Mouse (Mus musculus): Measurements from ENCODE around the gene Mtmr3. TPM values are rescaled to one million over a fixed set of nuclear protein-coding genes. Genes with fewer than 3 reads are reported as not detected.
A peak's percentile ranks its signal among the peaks of the same experiment; 100 is the strongest.

Gene Mtmr3
- total RNA-seq (2021) = 10 to 100 TPM; 45.6 to 50.1 TPM
- long read RNA-seq, experiment 1, full-length matches to known transcripts = 15 of 78 reads
- long read RNA-seq, experiment 1, partial matches to known transcripts = 11 of 78 reads
- long read RNA-seq, experiment 1, other reads (novel, unspliced or antisense) = 52 of 78 reads
- long read RNA-seq, experiment 2, full-length matches to known transcripts = 5 of 67 reads
- long read RNA-seq, experiment 2, partial matches to known transcripts = 13 of 67 reads
- long read RNA-seq, experiment 2, other reads (novel, unspliced or antisense) = 49 of 67 reads

GRCm38 (mm10) chr11:4594608-4595500 lies at the start of gene Mtmr3:
TSS of gene Mtmr3 (minus strand) at chr11:4594863.
- DNase-seq = peak; percentile 98

- no peak for DNase-seq
These were observed 49.1 kb upstream of the Mtmr3 start for GRCm38 (mm10) chr11:4643722-4644121.

GRCm38 (mm10) chr11:4641185-4641584 lies 46.5 kb upstream of the Mtmr3 start:
- DNase-seq = no peak

GRCm38 (mm10) chr11:4638261-4638660 lies 43.6 kb upstream of the Mtmr3 start:
- DNase-seq = no peak

- DNase-seq = peak; percentile 97
These were observed 43.0 kb upstream of the Mtmr3 start, which contains the start of gene Ascc2 for GRCm38 (mm10) chr11:4637534-4638234. TSS of gene Ascc2 (plus strand) at chr11:4637747.

GRCm38 (mm10) chr11:4636782-4637342 lies 42.2 kb upstream of the Mtmr3 start:
- no peak for DNase-seq

- DNase-seq = no peak
These were observed 39.7 kb upstream of the Mtmr3 start for GRCm38 (mm10) chr11:4634395-4634794.

- DNase-seq = no peak
These were observed 38.8 kb upstream of the Mtmr3 start for GRCm38 (mm10) chr11:4633420-4633819.

GRCm38 (mm10) chr11:4629861-4630280 lies 35.2 kb upstream of the Mtmr3 start:
- no peak for DNase-seq

- DNase-seq = no peak
These were observed 33.0 kb upstream of the Mtmr3 start for GRCm38 (mm10) chr11:4627636-4628035.

GRCm38 (mm10) chr11:4625931-4626330 lies 31.3 kb upstream of the Mtmr3 start:
- DNase-seq = no peak

- no peak for DNase-seq
These were observed 28.3 kb upstream of the Mtmr3 start for GRCm38 (mm10) chr11:4622997-4623396.

GRCm38 (mm10) chr11:4622442-4622986 lies 27.9 kb upstream of the Mtmr3 start:
- no peak for DNase-seq

- DNase-seq = no peak
These were observed 27.2 kb upstream of the Mtmr3 start for GRCm38 (mm10) chr11:4621866-4622265.

- DNase-seq = peak; percentile 23
These were observed 25.9 kb upstream of the Mtmr3 start for GRCm38 (mm10) chr11:4620501-4621108.

GRCm38 (mm10) chr11:4620017-4620485 lies 25.4 kb upstream of the Mtmr3 start, which contains the start of gene Gm11032:
TSS of gene Gm11032 (plus strand) at chr11:4620067.
- no peak for DNase-seq

GRCm38 (mm10) chr11:4611904-4612303 lies 17.2 kb upstream of the Mtmr3 start:
- DNase-seq = no peak

GRCm38 (mm10) chr11:4606541-4606940 lies 11.9 kb upstream of the Mtmr3 start:
- DNase-seq = no peak

- DNase-seq = no peak
These were observed 10.8 kb upstream of the Mtmr3 start for GRCm38 (mm10) chr11:4605414-4605813.

- DNase-seq = no peak
These were observed 9.8 kb upstream of the Mtmr3 start for GRCm38 (mm10) chr11:4604441-4604840.
